Mouse (Mus musculus): ENCODE measurements around the gene Socs3. TPM values are rescaled to one million over a fixed set of nuclear protein-coding genes. Genes with fewer than 3 reads are reported as not detected.

Socs3 gene
- polyA plus RNA-seq, 1 experiment from 2014 or later = 8.1 TPM

DNA sequence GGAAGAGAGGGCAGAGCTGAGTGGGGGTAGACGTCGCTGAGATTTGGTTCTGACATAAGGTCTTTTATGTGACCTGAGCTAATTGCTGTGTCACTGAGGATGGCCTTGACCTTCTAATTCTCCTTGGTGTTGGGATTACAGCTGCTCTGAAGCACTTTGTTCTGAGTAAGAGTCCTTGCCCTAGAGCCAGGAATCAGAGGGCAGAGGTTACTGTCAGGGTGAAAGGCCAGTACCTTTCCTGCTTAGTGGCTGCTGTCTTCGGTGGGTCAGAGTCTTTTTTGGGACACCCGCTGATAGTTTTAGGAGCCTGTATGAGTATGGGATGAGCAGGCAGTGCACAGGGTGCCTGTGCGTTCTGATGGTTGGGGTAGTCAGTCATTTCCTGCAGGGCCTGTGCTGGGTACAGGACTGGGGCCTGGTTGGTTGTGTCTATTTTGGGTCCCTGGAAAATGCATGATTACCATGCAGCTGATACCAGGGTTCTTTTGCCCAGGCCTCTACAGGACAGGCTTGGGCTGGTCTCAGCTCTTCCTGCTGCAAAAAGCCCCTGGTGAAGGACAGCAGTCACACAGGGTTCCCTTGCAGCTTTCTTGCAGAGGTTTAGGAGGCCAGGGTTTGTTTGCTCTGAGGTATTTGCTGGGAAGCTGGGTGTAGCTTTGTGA lies 38.4 kb upstream of the Socs3 start:
- H3K9ac ChIP-seq (ENCODE audit: low read length) = 0 out of 2 replicates have a peak overlapping the region, but pooled peaks have one; percentile 17

DNA sequence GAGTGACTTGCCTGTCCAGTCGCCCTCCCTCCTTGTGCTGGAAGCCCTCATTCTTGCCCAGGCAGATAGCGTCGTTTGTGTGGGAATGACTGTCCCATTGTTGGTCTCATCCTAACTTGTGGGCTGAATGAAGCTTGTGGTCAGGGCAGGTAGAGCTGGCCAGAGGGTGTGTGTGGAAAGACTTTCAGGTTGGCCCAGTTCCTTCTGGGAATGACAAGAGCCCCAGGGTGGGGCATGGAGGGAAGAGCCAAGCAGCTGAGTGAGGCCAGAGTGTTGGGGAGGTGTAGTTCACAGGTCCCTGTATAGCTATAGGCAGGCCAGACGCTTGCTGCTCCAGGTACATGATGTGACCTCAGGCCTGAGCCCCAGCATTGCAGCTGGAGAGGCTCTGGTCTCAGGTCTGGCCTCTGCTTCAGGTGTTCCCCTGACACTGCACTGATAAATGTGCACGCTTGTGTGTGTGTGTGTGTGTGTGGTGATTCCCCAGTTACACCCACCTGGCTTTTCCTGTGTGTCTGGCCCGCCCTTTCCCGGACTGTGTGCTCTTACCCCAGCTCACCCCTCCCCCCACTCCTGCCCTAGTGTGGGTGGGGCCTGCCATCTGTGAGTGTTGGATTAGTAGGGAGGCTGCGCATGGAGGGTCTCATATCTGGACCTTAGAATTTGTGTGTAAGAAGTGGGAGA lies 37.8 kb upstream of the Socs3 start:
- H3K36me3 ChIP-seq (ENCODE audit: control insufficient read depth, insufficient read depth, low read length) = peaks cover 47% of the 10 kb centered on the region
- H3K4me2 ChIP-seq (ENCODE audit: low read length) = no peak overlapping the region
- H3K9ac ChIP-seq (ENCODE audit: low read length) = no peak overlapping the region
- no peak overlapping the region for H3K4me3 ChIP-seq (ENCODE audit: low read depth, low read length)
- ATAC-seq (replicated peaks; ENCODE audit: low FRiP score, low TSS enrichment, low read depth) (peak; percentile 50; the same call in 1 of the 2 replicates), DNase-seq (ENCODE audit: low spot score) (peak; percentile 63)
- 58% methylated on average over 8 of the region's 8 CpGs for WGBS
- H3K27ac ChIP-seq (ENCODE audit: low read depth) = no peak overlapping the region
- H3K9me3 ChIP-seq (ENCODE audit: control insufficient read depth, low read length) = no peaks in the 10 kb centered on the region
- H3K27me3 ChIP-seq (replicated peaks; ENCODE audit: control insufficient read depth, insufficient read depth, low read length) = no peaks in the 10 kb centered on the region
- H3K4me1 ChIP-seq (replicated peaks; ENCODE audit: control insufficient read depth, insufficient read depth, low read length) = peaks cover 20% of the 10 kb centered on the region

More for the DNA sequence above, 38.4 kb upstream of the Socs3 start:
- 68% methylated on average over 5 of the region's 5 CpGs for WGBS
- DNase-seq (ENCODE audit: low spot score) (no peak), ATAC-seq (replicated peaks; ENCODE audit: low FRiP score, low TSS enrichment, low read depth) (no peak)
- no peak overlapping the region for H3K27ac ChIP-seq (ENCODE audit: low read depth)
- H3K4me3 ChIP-seq (ENCODE audit: low read depth, low read length) = no peak overlapping the region
- H3K36me3 ChIP-seq (ENCODE audit: control insufficient read depth, insufficient read depth, low read length) = peaks cover 42% of the 10 kb centered on the region
- peaks cover 20% of the 10 kb centered on the region for H3K4me1 ChIP-seq (replicated peaks; ENCODE audit: control insufficient read depth, insufficient read depth, low read length)
- H3K4me2 ChIP-seq (ENCODE audit: low read length) = no peak overlapping the region
- H3K27me3 ChIP-seq (replicated peaks; ENCODE audit: control insufficient read depth, insufficient read depth, low read length) = no peaks in the 10 kb centered on the region
- H3K9me3 ChIP-seq (ENCODE audit: control insufficient read depth, low read length) = no peaks in the 10 kb centered on the region

DNA sequence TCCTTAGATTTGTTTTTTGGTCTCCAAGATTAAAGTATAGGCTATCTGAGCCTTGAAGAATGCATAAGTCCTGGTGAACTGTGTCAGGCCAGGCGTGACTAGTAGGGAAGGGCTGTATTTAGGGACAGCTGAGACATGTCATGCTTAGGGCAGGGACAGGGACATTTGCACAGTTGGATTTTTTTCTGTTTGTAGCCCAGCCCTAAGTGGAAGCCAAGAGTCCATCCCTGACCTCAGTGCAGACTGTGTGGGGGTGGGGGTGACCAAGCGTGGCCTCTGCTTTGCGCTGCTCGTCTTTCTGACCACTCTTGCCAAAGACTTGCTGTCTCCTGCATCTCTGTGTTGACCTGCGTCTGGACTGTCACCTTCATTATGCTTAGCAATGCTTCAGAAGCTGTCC lies 34.4 kb upstream of the Socs3 start:
- no peak overlapping the region for H3K4me2 ChIP-seq (ENCODE audit: low read length)
- H3K27me3 ChIP-seq (replicated peaks; ENCODE audit: control insufficient read depth, insufficient read depth, low read length) = no peaks in the 10 kb centered on the region
- H3K9me3 ChIP-seq (ENCODE audit: control insufficient read depth, low read length) = no peaks in the 10 kb centered on the region
- peaks cover 17% of the 10 kb centered on the region for H3K4me1 ChIP-seq (replicated peaks; ENCODE audit: control insufficient read depth, insufficient read depth, low read length)
- no peak for DNase-seq (ENCODE audit: low spot score)
- H3K9ac ChIP-seq (ENCODE audit: low read length) = no peak overlapping the region
- H3K27ac ChIP-seq (ENCODE audit: low read depth) = no peak overlapping the region
- WGBS = 85% methylated on average over 5 of the region's 5 CpGs
- H3K36me3 ChIP-seq (ENCODE audit: control insufficient read depth, insufficient read depth, low read length) = peaks cover 70% of the 10 kb centered on the region
- H3K4me3 ChIP-seq (ENCODE audit: low read depth, low read length) = no peak overlapping the region
- ATAC-seq (replicated peaks; ENCODE audit: low FRiP score, low TSS enrichment, low read depth) = no peak

DNA sequence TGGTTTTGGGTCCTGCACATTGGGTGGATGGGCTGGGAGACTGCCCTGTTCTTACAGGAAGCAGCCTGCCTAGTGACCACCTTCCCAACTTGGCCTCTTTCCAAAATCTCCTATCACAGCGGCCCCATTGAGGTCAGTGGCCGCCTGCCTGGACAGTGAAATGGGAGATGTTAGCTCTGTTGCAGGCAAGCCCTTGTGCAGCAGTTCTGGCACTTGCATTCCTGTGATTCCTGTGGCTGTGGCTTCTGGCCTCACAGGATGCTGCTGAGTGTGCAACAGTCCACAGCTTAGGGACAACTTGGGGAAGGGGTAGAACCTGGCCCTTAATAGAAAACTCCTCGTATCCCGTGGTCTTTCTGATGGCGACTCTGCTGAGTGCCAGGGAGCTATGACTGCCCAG lies 33.9 kb upstream of the Socs3 start:
- H3K4me1 ChIP-seq (replicated peaks; ENCODE audit: control insufficient read depth, insufficient read depth, low read length) = peaks cover 12% of the 10 kb centered on the region
- DNase-seq (ENCODE audit: low spot score) = no peak
- peaks cover 70% of the 10 kb centered on the region for H3K36me3 ChIP-seq (ENCODE audit: control insufficient read depth, insufficient read depth, low read length)
- no peak overlapping the region for H3K27ac ChIP-seq (ENCODE audit: low read depth)
- H3K4me3 ChIP-seq (ENCODE audit: low read depth, low read length) = no peak overlapping the region
- H3K4me2 ChIP-seq (ENCODE audit: low read length) = no peak overlapping the region
- H3K27me3 ChIP-seq (replicated peaks; ENCODE audit: control insufficient read depth, insufficient read depth, low read length) = no peaks in the 10 kb centered on the region
- no peak for ATAC-seq (replicated peaks; ENCODE audit: low FRiP score, low TSS enrichment, low read depth)
- no peak overlapping the region for H3K9ac ChIP-seq (ENCODE audit: low read length)
- no peaks in the 10 kb centered on the region for H3K9me3 ChIP-seq (ENCODE audit: control insufficient read depth, low read length)
- WGBS = 68% methylated on average over 5 of the region's 5 CpGs

DNA sequence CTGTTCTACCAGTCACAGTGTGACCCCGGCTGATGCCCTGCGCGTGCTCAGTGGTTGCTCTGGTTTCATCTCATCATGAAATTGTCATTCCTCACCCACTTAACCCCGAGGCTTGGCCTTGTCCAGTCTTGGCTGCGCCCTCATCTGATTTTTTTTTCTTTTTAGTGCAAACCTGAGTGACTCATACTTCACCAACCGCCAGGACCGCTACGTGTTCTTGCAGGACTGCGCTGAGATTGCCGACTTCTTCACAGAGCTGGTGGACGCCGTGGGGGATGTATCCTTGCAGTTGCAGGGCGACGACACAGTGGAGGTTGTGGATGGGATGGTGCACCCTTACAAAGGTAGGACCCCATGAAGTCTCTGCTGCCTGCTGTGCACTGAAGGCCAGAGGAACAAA lies 33.3 kb upstream of the Socs3 start:
- Histone ChIP-seq H3K27ac (ENCODE audit: low read depth) (no peak overlapping the region), H3K9ac (ENCODE audit: low read length) (no peak overlapping the region), H3K27me3 (replicated peaks; ENCODE audit: control insufficient read depth, insufficient read depth, low read length) (no peaks in the 10 kb centered on the region), H3K9me3 (ENCODE audit: control insufficient read depth, low read length) (no peaks in the 10 kb centered on the region), H3K4me3 (ENCODE audit: low read depth, low read length) (no peak overlapping the region), H3K4me1 (replicated peaks; ENCODE audit: control insufficient read depth, insufficient read depth, low read length) (peaks cover 11% of the 10 kb centered on the region), H3K36me3 (ENCODE audit: control insufficient read depth, insufficient read depth, low read length) (peaks cover 70% of the 10 kb centered on the region), H3K4me2 (ENCODE audit: low read length) (no peak overlapping the region)
- no peak for ATAC-seq (replicated peaks; ENCODE audit: low FRiP score, low TSS enrichment, low read depth)
- no peak for DNase-seq (ENCODE audit: low spot score)
- 93% methylated on average over 14 of the region's 14 CpGs for WGBS

DNA sequence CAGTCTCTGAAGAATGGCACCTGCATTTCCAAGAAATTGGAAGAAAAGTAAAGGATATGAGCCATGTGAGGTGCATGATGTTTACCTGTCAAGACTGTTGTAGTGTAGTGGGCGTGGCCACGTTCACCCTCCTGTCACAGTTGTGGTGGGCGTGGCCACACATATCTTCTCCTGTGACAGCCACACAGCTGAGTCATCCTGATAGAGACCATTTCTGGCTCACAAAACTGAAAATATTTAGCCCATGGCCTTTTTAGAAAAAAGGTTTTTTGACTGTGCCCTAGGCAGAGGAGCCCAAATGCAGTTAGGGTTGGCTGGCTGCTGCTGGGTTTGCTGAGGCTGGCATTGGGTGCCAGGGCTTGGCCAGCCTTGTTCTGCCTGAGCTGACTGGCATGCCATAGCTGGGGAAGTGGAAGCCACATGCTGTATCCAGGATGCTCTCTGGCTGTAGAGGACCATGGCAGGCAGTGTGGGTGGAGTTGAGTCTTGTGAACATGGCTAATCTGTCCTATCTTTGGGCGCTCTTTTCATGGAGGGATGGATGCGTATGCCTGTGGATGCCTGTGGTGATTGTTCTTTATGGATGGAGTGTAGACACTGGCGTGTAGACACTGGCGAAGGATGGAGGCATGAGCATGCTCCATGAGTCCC lies 30.8 kb upstream of the Socs3 start:
- peaks cover 62% of the 10 kb centered on the region for H3K36me3 ChIP-seq (ENCODE audit: control insufficient read depth, insufficient read depth, low read length)
- ATAC-seq (replicated peaks; ENCODE audit: low FRiP score, low TSS enrichment, low read depth) (no peak), DNase-seq (ENCODE audit: low spot score) (no peak)
- H3K4me3 ChIP-seq (ENCODE audit: low read depth, low read length) = no peak overlapping the region
- peaks cover 4% of the 10 kb centered on the region; the same call in 1 of the 2 replicates for H3K4me1 ChIP-seq (replicated peaks; ENCODE audit: control insufficient read depth, insufficient read depth, low read length)
- H3K9me3 ChIP-seq (ENCODE audit: control insufficient read depth, low read length) = no peaks in the 10 kb centered on the region
- H3K27ac ChIP-seq (ENCODE audit: low read depth) = no peak overlapping the region
- H3K9ac ChIP-seq (ENCODE audit: low read length) = no peak overlapping the region
- H3K4me2 ChIP-seq (ENCODE audit: low read length) = no peak overlapping the region
- no peaks in the 10 kb centered on the region for H3K27me3 ChIP-seq (replicated peaks; ENCODE audit: control insufficient read depth, insufficient read depth, low read length)
- 90% methylated on average over 7 of the region's 7 CpGs for WGBS

DNA sequence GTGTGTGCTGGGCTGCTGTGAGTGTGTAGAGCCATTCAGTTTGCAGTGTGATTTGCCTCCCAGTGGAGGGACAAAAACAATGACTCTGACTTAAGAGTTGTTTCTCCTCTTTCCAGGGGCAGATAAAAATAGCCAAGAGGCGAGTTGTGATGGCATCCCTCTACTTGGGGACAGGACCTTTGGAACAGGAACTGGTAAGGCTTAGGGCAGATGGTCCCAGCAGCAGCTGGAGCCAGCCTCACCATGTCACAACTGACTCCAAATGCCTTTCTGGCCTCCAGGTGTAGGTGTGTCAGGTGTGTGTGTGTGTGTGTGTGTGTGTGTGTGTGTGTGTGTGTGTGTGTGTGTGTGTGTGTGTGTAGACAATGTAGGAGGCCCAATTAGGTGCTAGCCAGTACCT lies 30.2 kb upstream of the Socs3 start:
- Histone ChIP-seq H3K9ac (ENCODE audit: low read length) (no peak overlapping the region), H3K4me3 (ENCODE audit: low read depth, low read length) (no peak overlapping the region), H3K27ac (ENCODE audit: low read depth) (no peak overlapping the region), H3K4me1 (replicated peaks; ENCODE audit: control insufficient read depth, insufficient read depth, low read length) (peaks cover 9% of the 10 kb centered on the region), H3K36me3 (ENCODE audit: control insufficient read depth, insufficient read depth, low read length) (peaks cover 56% of the 10 kb centered on the region), H3K4me2 (ENCODE audit: low read length) (no peak overlapping the region), H3K9me3 (ENCODE audit: control insufficient read depth, low read length) (no peaks in the 10 kb centered on the region), H3K27me3 (replicated peaks; ENCODE audit: control insufficient read depth, insufficient read depth, low read length) (no peaks in the 10 kb centered on the region)
- WGBS = 61% methylated on average over 1 of the region's 1 CpGs
- ATAC-seq (replicated peaks; ENCODE audit: low FRiP score, low TSS enrichment, low read depth) (no peak), DNase-seq (ENCODE audit: low spot score) (no peak)

DNA sequence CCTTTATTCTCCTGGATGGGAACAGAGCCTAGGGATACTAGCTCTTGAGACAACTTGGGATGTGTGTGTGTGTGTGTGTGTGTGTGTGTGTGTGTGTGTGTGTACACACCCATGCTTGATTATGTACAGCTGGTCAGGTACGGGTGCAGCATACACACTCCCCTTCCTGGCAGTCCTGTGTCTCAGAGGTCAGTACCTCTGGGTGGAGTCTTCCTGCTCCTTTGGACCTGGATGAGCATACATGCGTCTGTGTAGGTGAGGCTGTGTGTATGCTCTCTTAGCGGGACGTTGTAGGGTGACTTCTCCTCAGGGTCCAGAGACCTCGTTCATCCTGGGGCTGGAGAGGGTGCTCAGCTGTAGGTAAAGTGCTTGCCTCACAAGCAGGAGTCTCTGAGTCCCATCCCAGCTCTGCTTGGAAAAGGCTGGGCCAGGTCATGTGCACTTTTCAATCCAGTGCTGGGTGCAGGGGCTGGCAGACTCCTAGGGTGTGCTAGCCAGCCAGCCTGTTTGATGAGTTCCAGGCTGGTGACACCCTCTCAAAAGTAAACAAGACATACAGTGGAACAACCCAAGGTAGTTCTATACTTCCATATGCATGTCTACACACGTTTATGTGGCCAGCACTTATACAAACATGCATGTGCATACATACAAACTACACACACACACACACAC lies 29.6 kb upstream of the Socs3 start:
- Histone ChIP-seq H3K4me1 (replicated peaks; ENCODE audit: control insufficient read depth, insufficient read depth, low read length) (peaks cover 16% of the 10 kb centered on the region), H3K36me3 (ENCODE audit: control insufficient read depth, insufficient read depth, low read length) (peaks cover 49% of the 10 kb centered on the region), H3K27ac (ENCODE audit: low read depth) (no peak overlapping the region), H3K4me3 (ENCODE audit: low read depth, low read length) (no peak overlapping the region), H3K9ac (ENCODE audit: low read length) (no peak overlapping the region), H3K4me2 (ENCODE audit: low read length) (no peak overlapping the region), H3K27me3 (replicated peaks; ENCODE audit: control insufficient read depth, insufficient read depth, low read length) (no peaks in the 10 kb centered on the region), H3K9me3 (ENCODE audit: control insufficient read depth, low read length) (no peaks in the 10 kb centered on the region)
- WGBS = 65% methylated on average over 6 of the region's 6 CpGs
- ATAC-seq (replicated peaks; ENCODE audit: low FRiP score, low TSS enrichment, low read depth) (no peak), DNase-seq (ENCODE audit: low spot score) (no peak)
